Mouse (Mus musculus) heart, embryonic 15.5 days (tissue): ENCODE data around the gene Slc22a23. TPM values are rescaled to one million over a fixed set of nuclear protein-coding genes. Genes with fewer than 3 reads are reported as not detected.
A peak's percentile ranks its signal among the peaks of the same experiment; 100 is the strongest.

ENCODE experiments used
- ATAC-seq: fragments of 200-750 bp; cut with Nextera tagmentation; replicated peaks from 2 replicates; pipeline ENCODE4 v1.8.0; 2017; ENCODE audit warnings: low read depth, moderate TSS enrichment; ENCODE audit not compliant: insufficient number of reproducible peaks, insufficient read depth, low FRiP score
- H3K27ac ChIP-seq: fragments of 300-500 bp; sonication (generic); 2 replicates; pipeline ENCODE4 v1.5.1; 2015; ENCODE audit warnings: mild to moderate bottlenecking, inconsistent platforms
- H3K27me3 ChIP-seq: fragments of 300-500 bp; sonication (generic); 2 replicates; pipeline ENCODE4 v1.6.1; 2015; ENCODE audit warnings: inconsistent platforms
- H3K36me3 ChIP-seq: fragments of 300-500 bp; sonication (generic); 2 replicates; pipeline ENCODE4 v1.6.1; 2015; ENCODE audit warnings: mild to moderate bottlenecking, inconsistent platforms
- H3K4me1 ChIP-seq: fragments of 300-500 bp; sonication (generic); replicated peaks from 2 replicates; pipeline ENCODE4 v1.6.1; 2015; ENCODE audit warnings: inconsistent platforms
- H3K4me2 ChIP-seq: fragments of 300-500 bp; sonication (generic); 2 replicates; pipeline ENCODE4 v1.6.1; 2015; ENCODE audit warnings: inconsistent platforms, mild to moderate bottlenecking, moderate library complexity
- H3K4me3 ChIP-seq: fragments of 300-500 bp; sonication (generic); 2 replicates; pipeline ENCODE4 v1.5.1; 2015; ENCODE audit warnings: mild to moderate bottlenecking, inconsistent platforms
- H3K9ac ChIP-seq: fragments of 300-500 bp; sonication (generic); 2 replicates; pipeline ENCODE4 v1.6.1; 2015; ENCODE audit warnings: mild to moderate bottlenecking, inconsistent platforms
- H3K9me3 ChIP-seq: fragments of 300-500 bp; sonication (generic); replicated peaks from 2 replicates; pipeline ENCODE4 v1.6.1; 2016; ENCODE audit warnings: inconsistent platforms
- WGBS: fragments of 180-500 bp; shearing (Covaris S2); methylation state at CpG from one replicate; pipeline ENCODE4 v1.1.7; 2015; ENCODE audit warnings: mixed read lengths; 5-methylcytosine and 5-hydroxymethylcytosine counted together
- polyA plus RNA-seq: library from polyadenylated mRNA; unstranded; fragments of >200 nt; fragmentation: Nextera tagmentation; extraction: Ambion mirVana; gene quantifications from 2 replicates; pipeline ENCODE4 v1.2.1, GENCODE M21; 2015

Gene Slc22a23
- polyA plus RNA-seq, 1 experiment from 2014 or later, result 2.5 TPM

GRCm38 (mm10) chr13:34265022-34265565 is 79.9 kb downstream of the Slc22a23 start:
- Histone ChIP-seq H3K4me3 (no peak overlapping the region), H3K27ac (no peak overlapping the region), H3K4me1 (no peaks in the 10 kb centered on the region), H3K36me3 (no peaks in the 10 kb centered on the region), H3K4me2 (no peak overlapping the region), H3K9ac (no peak overlapping the region), H3K27me3 (no peaks in the 10 kb centered on the region), H3K9me3 (no peaks in the 10 kb centered on the region)
- ATAC-seq, result no peak
- 81% methylated on average over 3 of the region's 3 CpGs for WGBS

- Histone ChIP-seq H3K9ac (no peak overlapping the region), H3K36me3 (no peaks in the 10 kb centered on the region), H3K4me3 (no peak overlapping the region), H3K27me3 (no peaks in the 10 kb centered on the region), H3K9me3 (no peaks in the 10 kb centered on the region), H3K4me1 (no peaks in the 10 kb centered on the region), H3K27ac (no peak overlapping the region), H3K4me2 (no peak overlapping the region)
- ATAC-seq, result no peak
- 76% methylated on average over 2 of the region's 2 CpGs for WGBS
Observed at GRCm38 (mm10) chr13:34264508-34264907, 80.5 kb downstream of the Slc22a23 start.

GRCm38 (mm10) chr13:34258765-34259164 is 86.2 kb downstream of the Slc22a23 start:
- Histone ChIP-seq H3K36me3 (no peaks in the 10 kb centered on the region), H3K9ac (no peak overlapping the region), H3K4me3 (no peak overlapping the region), H3K27me3 (no peaks in the 10 kb centered on the region), H3K9me3 (no peaks in the 10 kb centered on the region), H3K27ac (no peak overlapping the region), H3K4me2 (no peak overlapping the region), H3K4me1 (peaks cover 15% of the 10 kb centered on the region)
- WGBS, result 84% methylated on average over 3 of the region's 3 CpGs
- ATAC-seq, result no peak

- ATAC-seq, result no peak
- H3K9me3 ChIP-seq, result no peaks in the 10 kb centered on the region
- H3K4me3 ChIP-seq, result no peak overlapping the region
- H3K4me2 ChIP-seq, result no peak overlapping the region
- WGBS, result 87% methylated on average over 7 of the region's 7 CpGs
- no peak overlapping the region for H3K27ac ChIP-seq
- H3K4me1 ChIP-seq, result peaks cover 15% of the 10 kb centered on the region
- no peak overlapping the region for H3K9ac ChIP-seq
- no peaks in the 10 kb centered on the region for H3K36me3 ChIP-seq
- no peaks in the 10 kb centered on the region for H3K27me3 ChIP-seq
Observed at GRCm38 (mm10) chr13:34257177-34257576, 87.8 kb downstream of the Slc22a23 start.

- no peak overlapping the region for H3K4me3 ChIP-seq
- H3K27me3 ChIP-seq, result no peaks in the 10 kb centered on the region
- H3K9ac ChIP-seq, result no peak overlapping the region
- ATAC-seq, result no peak
- H3K4me1 ChIP-seq, result peaks cover 15% of the 10 kb centered on the region
- H3K27ac ChIP-seq, result no peak overlapping the region
- H3K36me3 ChIP-seq, result no peaks in the 10 kb centered on the region
- H3K4me2 ChIP-seq, result no peak overlapping the region
- WGBS, result 89% methylated on average over 2 of the region's 2 CpGs
- H3K9me3 ChIP-seq, result no peaks in the 10 kb centered on the region
Observed at GRCm38 (mm10) chr13:34256676-34257075, 88.3 kb downstream of the Slc22a23 start.

GRCm38 (mm10) chr13:34255297-34255696 is 89.7 kb downstream of the Slc22a23 start:
- Histone ChIP-seq H3K4me2 (no peak overlapping the region), H3K9me3 (no peaks in the 10 kb centered on the region), H3K4me1 (peaks cover 15% of the 10 kb centered on the region), H3K4me3 (no peak overlapping the region), H3K27me3 (no peaks in the 10 kb centered on the region), H3K27ac (peak overlapping the region; percentile 8; the same call in 1 of the 2 replicates), H3K36me3 (no peaks in the 10 kb centered on the region), H3K9ac (no peak overlapping the region)
- no peak for ATAC-seq
- 53% methylated on average over 3 of the region's 3 CpGs for WGBS

- H3K36me3 ChIP-seq, result no peaks in the 10 kb centered on the region
- no peak overlapping the region for H3K4me3 ChIP-seq
- H3K9me3 ChIP-seq, result no peaks in the 10 kb centered on the region
- no peak overlapping the region for H3K4me2 ChIP-seq
- H3K27ac ChIP-seq, result peak overlapping the region; percentile 8; the same call in 1 of the 2 replicates
- 40% methylated on average over 5 of the region's 5 CpGs for WGBS
- no peaks in the 10 kb centered on the region for H3K27me3 ChIP-seq
- peaks cover 15% of the 10 kb centered on the region for H3K4me1 ChIP-seq
- H3K9ac ChIP-seq, result no peak overlapping the region
- ATAC-seq, result peak; percentile 58; the same call in 1 of the 2 replicates
Observed at GRCm38 (mm10) chr13:34254691-34255090, 90.3 kb downstream of the Slc22a23 start.

- ATAC-seq, result no peak
- no peak overlapping the region for H3K27ac ChIP-seq
- peaks cover 23% of the 10 kb centered on the region for H3K4me1 ChIP-seq
- H3K4me2 ChIP-seq, result no peak overlapping the region
- no peak overlapping the region for H3K9ac ChIP-seq
- H3K27me3 ChIP-seq, result no peaks in the 10 kb centered on the region
- no peaks in the 10 kb centered on the region for H3K9me3 ChIP-seq
- WGBS, result 83% methylated on average over 3 of the region's 3 CpGs
- H3K36me3 ChIP-seq, result no peaks in the 10 kb centered on the region
- H3K4me3 ChIP-seq, result no peak overlapping the region
Observed at GRCm38 (mm10) chr13:34253736-34254135, 91.2 kb downstream of the Slc22a23 start.

- H3K4me2 ChIP-seq, result no peak overlapping the region
- peaks cover 17% of the 10 kb centered on the region for H3K4me1 ChIP-seq
- no peaks in the 10 kb centered on the region for H3K36me3 ChIP-seq
- WGBS, result 59% methylated on average over 15 of the region's 15 CpGs
- no peaks in the 10 kb centered on the region for H3K27me3 ChIP-seq
- no peak overlapping the region for H3K4me3 ChIP-seq
- peak overlapping the region; percentile 38 for H3K27ac ChIP-seq
- no peaks in the 10 kb centered on the region for H3K9me3 ChIP-seq
- peak; percentile 7; the same call in 1 of the 2 replicates for ATAC-seq
- no peak overlapping the region for H3K9ac ChIP-seq
Observed at GRCm38 (mm10) chr13:34248941-34249920, 95.8 kb downstream of the Slc22a23 start.

GRCm38 (mm10) chr13:34248107-34248506 is 96.9 kb downstream of the Slc22a23 start:
- H3K9me3 ChIP-seq, result no peaks in the 10 kb centered on the region
- H3K27ac ChIP-seq, result no peak overlapping the region
- WGBS, result 59% methylated on average over 6 of the region's 6 CpGs
- H3K4me2 ChIP-seq, result no peak overlapping the region
- no peaks in the 10 kb centered on the region for H3K27me3 ChIP-seq
- H3K36me3 ChIP-seq, result no peaks in the 10 kb centered on the region
- peaks cover 14% of the 10 kb centered on the region for H3K4me1 ChIP-seq
- H3K9ac ChIP-seq, result no peak overlapping the region
- no peak overlapping the region for H3K4me3 ChIP-seq
- no peak for ATAC-seq

GRCm38 (mm10) chr13:34246821-34247220 is 98.2 kb downstream of the Slc22a23 start:
- Histone ChIP-seq H3K27me3 (no peaks in the 10 kb centered on the region), H3K9me3 (no peaks in the 10 kb centered on the region), H3K4me3 (no peak overlapping the region), H3K4me2 (no peak overlapping the region), H3K27ac (no peak overlapping the region), H3K9ac (no peak overlapping the region), H3K36me3 (no peaks in the 10 kb centered on the region), H3K4me1 (peaks cover 14% of the 10 kb centered on the region)
- no peak for ATAC-seq
- WGBS, result 60% methylated on average over 3 of the region's 3 CpGs
